Mouse (Mus musculus) myocyte (in vitro differentiated cells): ENCODE data around the gene Epp13.

Source experiments
- CEBPB ChIP-seq: IDR thresholded peaks from 2 replicates; pipeline ENCODE4 v1.6.1; 2011; ENCODE audit warnings: mild to moderate bottlenecking, moderate library complexity; ENCODE audit not compliant: poor library complexity, insufficient read depth, severe bottlenecking
- MAX ChIP-seq: IDR thresholded peaks from one replicate; pipeline ENCODE4 v1.6.1; 2011; ENCODE audit warnings: low read depth, mild to moderate bottlenecking, control low read depth
- POLR2A ChIP-seq: IDR thresholded peaks from one replicate; pipeline ENCODE4 v1.6.1; 2011; ENCODE audit warnings: low read depth, mild to moderate bottlenecking, control low read depth, moderate library complexity; ENCODE audit not compliant: insufficient read length
- TCF12 ChIP-seq: IDR thresholded peaks from one replicate; pipeline ENCODE4 v1.6.1; 2011; ENCODE audit warnings: mild to moderate bottlenecking, control low read depth; ENCODE audit not compliant: poor library complexity, insufficient read depth, severe bottlenecking
- TCF3 ChIP-seq: IDR thresholded peaks from one replicate; pipeline ENCODE4 v1.6.1; 2011; ENCODE audit warnings: low read depth, control low read depth; ENCODE audit not compliant: insufficient read length
- USF1 ChIP-seq: IDR thresholded peaks from one replicate; pipeline ENCODE4 v1.6.1; 2011; ENCODE audit warnings: low read depth, mild to moderate bottlenecking, control low read depth, moderate library complexity

DNA sequence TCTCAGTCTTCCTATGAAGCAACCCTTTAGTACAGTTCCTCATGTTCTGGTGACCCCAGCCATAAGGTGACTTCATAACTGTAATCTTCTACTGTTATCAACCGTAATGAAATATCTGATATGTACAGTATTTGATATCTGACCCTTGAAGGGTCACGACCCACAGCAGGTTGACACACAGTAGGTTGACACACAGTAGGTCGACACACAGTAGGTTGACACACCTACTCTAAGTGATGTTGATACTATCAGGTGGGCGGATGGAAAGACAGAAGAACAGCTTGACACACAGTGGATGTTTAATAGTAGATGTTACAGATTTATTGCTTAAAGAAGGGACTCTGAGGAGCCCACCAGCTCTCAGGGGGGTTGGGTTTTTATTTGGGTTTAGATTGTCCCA, 10.5 kb downstream of the Epp13 start:
- TF ChIP-seq POLR2A (no peak), USF1 (no peak), TCF12 (no peak), TCF3 (no peak), MAX (no peak), CEBPB (no peak)
